In the genomic region with DNA sequence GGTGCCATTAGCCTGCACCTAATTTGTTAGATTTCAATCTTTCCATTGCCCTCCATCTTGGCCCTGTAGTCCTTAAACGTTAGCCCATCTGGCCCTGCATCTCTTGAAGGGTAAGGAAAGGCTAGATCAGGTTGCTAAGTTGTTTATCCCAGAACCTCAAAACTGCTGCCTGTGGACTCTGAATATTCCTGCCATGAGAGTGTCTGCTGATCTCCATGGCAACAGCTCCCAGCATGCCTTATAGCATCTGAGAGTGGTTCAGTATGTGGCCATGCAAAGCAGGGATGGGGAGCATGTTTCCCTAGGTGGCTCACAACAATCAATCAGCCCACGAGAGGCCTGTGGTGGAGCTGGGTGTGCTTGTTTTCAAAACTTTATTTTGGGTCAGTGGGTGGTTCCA, we compare ENCODE assay signal across 21 mouse cellular contexts.
A peak's percentile ranks its signal among the peaks of the same experiment; 100 is the strongest.
DNase-seq lines count a peak whose midpoint lies in the region; ATAC-seq and TF ChIP-seq lines count a peak whose summit lies in the region.
"Had no signal": no experiment of that assay in that cellular context is flagged by ENCODE, and none has a peak within 500 bp of the region (broad histone marks: within the 10 kb centered on the region; RNA-seq: fewer than 3 reads in every experiment).

No protein-coding gene starts in this region.

- H3K27ac ChIP-seq in hindbrain, embryonic 10.5 days = peak overlapping the region; percentile 69
- H3K27ac ChIP-seq in hindbrain, embryonic 11.5 days (ENCODE audit: low read depth, low read length) = no peak overlapping the region
- H3K27ac ChIP-seq in forebrain, embryonic 15.5 days (replicated peaks) = peak overlapping the region; percentile 28
- H3K27ac ChIP-seq in midbrain, embryonic 13.5 days = 0 out of 2 replicates have a peak overlapping the region, but pooled peaks have one; percentile 3
- H3K27ac ChIP-seq: heart, embryonic 13.5 days; liver, embryonic 12.5 days; lung, embryonic 15.5 days; macrophage; neural tube, embryonic 12.5 days had no signal

- H3K4me2 ChIP-seq in hindbrain, embryonic 11.5 days (replicated peaks; ENCODE audit: low read depth, low read length) = no peak overlapping the region
- H3K4me2 ChIP-seq in forebrain, embryonic 15.5 days (replicated peaks) = no peak overlapping the region
- H3K4me2 ChIP-seq in midbrain, embryonic 13.5 days (replicated peaks) = no peak overlapping the region
- H3K4me2 ChIP-seq: heart, embryonic 13.5 days; liver, embryonic 12.5 days; lung, embryonic 15.5 days; neural tube, embryonic 12.5 days had no signal

- no peak for TF ChIP-seq POLR2A in brain, embryonic 14.5 days (IDR thresholded peaks at IDR 0.05; ENCODE audit: borderline replicate concordance, extremely low read depth, insufficient read depth, insufficient read length, poor library complexity, severe bottlenecking)

- no peaks in the 10 kb centered on the region for H3K36me3 ChIP-seq in hindbrain, embryonic 10.5 days
- H3K36me3 ChIP-seq in hindbrain, embryonic 11.5 days (ENCODE audit: control insufficient read depth, insufficient read depth, low read length) = no peaks in the 10 kb centered on the region
- H3K36me3 ChIP-seq in forebrain, embryonic 15.5 days = no peaks in the 10 kb centered on the region
- H3K36me3 ChIP-seq in midbrain, embryonic 13.5 days = no peaks in the 10 kb centered on the region
- H3K36me3 ChIP-seq: heart, embryonic 13.5 days; liver, embryonic 12.5 days; lung, embryonic 15.5 days; neural tube, embryonic 12.5 days had no signal

- 0 out of 2 replicates have a peak, but pooled peaks cover 5% of the 10 kb centered on the region for H3K27me3 ChIP-seq in hindbrain, embryonic 10.5 days (ENCODE audit: insufficient read depth, poor library complexity, severe bottlenecking)
- H3K27me3 ChIP-seq in hindbrain, embryonic 11.5 days (ENCODE audit: control insufficient read depth, insufficient read depth, low read length) = no peaks in the 10 kb centered on the region
- H3K27me3 ChIP-seq in forebrain, embryonic 15.5 days = no peaks in the 10 kb centered on the region
- H3K27me3 ChIP-seq in midbrain, embryonic 13.5 days = no peaks in the 10 kb centered on the region
- H3K27me3 ChIP-seq: heart, embryonic 13.5 days; lung, embryonic 15.5 days; neural tube, embryonic 12.5 days had no signal

- H3K9me3 ChIP-seq in hindbrain, embryonic 10.5 days = no peaks in the 10 kb centered on the region
- H3K9me3 ChIP-seq in hindbrain, embryonic 11.5 days (ENCODE audit: control insufficient read depth, low read length) = no peaks in the 10 kb centered on the region
- no peaks in the 10 kb centered on the region for H3K9me3 ChIP-seq in forebrain, embryonic 15.5 days
- no peaks in the 10 kb centered on the region for H3K9me3 ChIP-seq in midbrain, embryonic 13.5 days
- H3K9me3 ChIP-seq: heart, embryonic 13.5 days; liver, embryonic 12.5 days; lung, embryonic 15.5 days; neural tube, embryonic 12.5 days had no signal

- H3K9ac ChIP-seq in hindbrain, embryonic 11.5 days (ENCODE audit: low read depth, low read length) = no peak overlapping the region
- H3K9ac ChIP-seq in forebrain, embryonic 15.5 days (replicated peaks) = no peak overlapping the region
- no peak overlapping the region for H3K9ac ChIP-seq in midbrain, embryonic 13.5 days (replicated peaks)
- H3K9ac ChIP-seq: heart, embryonic 13.5 days; liver, embryonic 12.5 days; lung, embryonic 15.5 days; neural tube, embryonic 12.5 days had no signal

- TF ChIP-seq CTCF in brain, embryonic 14.5 days (IDR thresholded peaks at IDR 0.05; ENCODE audit: borderline replicate concordance, extremely low read depth, insufficient read depth, insufficient read length) = no peak

- no peak for ATAC-seq in hindbrain, embryonic 11.5 days (ENCODE audit: low FRiP score)
- no peak; the same call in 1 of the 2 replicates for ATAC-seq in forebrain, embryonic 15.5 days (replicated peaks)
- ATAC-seq in midbrain, embryonic 13.5 days = peak; percentile 64; the same call in 1 of the 2 replicates
- ATAC-seq: intestine, embryonic 16.5 days; liver, embryonic 12.5 days; Patski had no signal

- H3K4me3 ChIP-seq in hindbrain, embryonic 10.5 days = no peak overlapping the region
- no peak overlapping the region for H3K4me3 ChIP-seq in hindbrain, embryonic 11.5 days (ENCODE audit: low read depth, low read length)
- H3K4me3 ChIP-seq in forebrain, embryonic 15.5 days = no peak overlapping the region
- no peak overlapping the region for H3K4me3 ChIP-seq in midbrain, embryonic 13.5 days (replicated peaks)
- H3K4me3 ChIP-seq: erythroblast, embryonic 14.5 days; heart, embryonic 13.5 days; liver, embryonic 12.5 days; lung, embryonic 15.5 days; neural tube, embryonic 12.5 days had no signal

- DNase-seq in hindbrain, embryonic 10.5 days (ENCODE audit: low spot score) = no peak
- no peak for DNase-seq in hindbrain, embryonic 11.5 days (ENCODE audit: low spot score)
- DNase-seq in brain, embryonic 14.5 days (ENCODE audit: low read depth) = peak; percentile 75
- DNase-seq in spleen, postnatal 14 days (ENCODE audit: low spot score in 2 of 2) = no peak
- no peak for DNase-seq in right cerebral cortex, adult 18-20 months
- DNase-seq in right cerebral cortex, postnatal 25 days = no peak
- DNase-seq: adrenal gland, postnatal 36 days; cerebellum, adult 9-10 months; heart, postnatal 36 days; kidney, postnatal 25 days; thymus, postnatal 4 days had no signal

- H3K4me1 ChIP-seq in hindbrain, embryonic 10.5 days (replicated peaks) = peaks cover 56% of the 10 kb centered on the region
- H3K4me1 ChIP-seq in hindbrain, embryonic 11.5 days (replicated peaks; ENCODE audit: control insufficient read depth, insufficient read depth, low read length) = peaks cover 7% of the 10 kb centered on the region; the same call in 1 of the 2 replicates
- peaks cover 22% of the 10 kb centered on the region for H3K4me1 ChIP-seq in forebrain, embryonic 15.5 days
- peaks cover 51% of the 10 kb centered on the region for H3K4me1 ChIP-seq in midbrain, embryonic 13.5 days (replicated peaks)
- H3K4me1 ChIP-seq: liver, embryonic 12.5 days; lung, embryonic 15.5 days had no signal

- WGBS in hindbrain, embryonic 10.5 days = 35% methylated on average over 2 of the region's 2 CpGs
- 19% methylated on average over 2 of the region's 2 CpGs for WGBS in hindbrain, embryonic 11.5 days
- WGBS in forebrain, embryonic 15.5 days = 24% methylated on average over 2 of the region's 2 CpGs
- 13% methylated on average over 2 of the region's 2 CpGs for WGBS in midbrain, embryonic 13.5 days
